Mouse (Mus musculus): ENCODE measurements around the gene Efhd1.

Gene Efhd1

DNA sequence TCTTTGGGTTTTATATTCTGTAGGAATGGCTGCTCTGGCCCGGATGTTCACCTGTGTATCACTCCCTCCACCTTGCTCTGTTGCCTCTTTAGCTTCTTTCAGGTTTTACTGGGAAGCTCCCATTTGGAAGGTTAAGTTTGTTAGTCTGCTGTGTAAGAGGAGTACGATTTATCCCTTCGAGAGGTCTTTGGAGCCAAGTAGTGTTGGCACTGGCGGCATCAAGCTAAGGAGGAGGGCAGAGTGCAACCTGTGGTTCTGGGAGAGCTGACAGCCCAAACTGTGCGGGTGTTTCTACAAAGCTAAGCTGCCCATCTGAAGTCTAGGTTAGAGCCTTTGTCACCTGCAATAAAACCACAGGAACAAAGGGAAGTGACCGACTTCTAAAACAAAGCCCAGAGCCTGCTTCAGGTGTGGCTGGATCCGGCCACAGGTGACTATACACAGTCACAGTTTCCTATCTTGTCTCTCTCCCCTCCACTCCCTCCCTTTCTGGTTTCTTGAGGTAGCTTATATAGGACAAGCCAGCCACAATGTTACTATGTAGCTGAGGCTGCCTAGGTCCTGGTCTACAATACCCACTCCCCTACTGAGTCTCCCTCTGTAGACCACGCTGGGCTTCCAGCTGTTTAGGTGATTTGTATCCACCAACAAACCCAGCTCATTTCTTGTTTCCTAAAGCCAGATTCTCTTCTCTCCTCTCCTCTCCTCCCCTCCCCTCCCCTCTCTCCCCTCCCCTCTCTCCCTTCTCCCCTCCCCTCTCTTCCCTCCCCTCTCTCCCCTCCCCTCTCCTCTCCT is 2.3 kb downstream of the Efhd1 start:
- ATAC-seq (ENCODE audit: insufficient number of reproducible peaks, low FRiP score, low TSS enrichment): no peak

DNA sequence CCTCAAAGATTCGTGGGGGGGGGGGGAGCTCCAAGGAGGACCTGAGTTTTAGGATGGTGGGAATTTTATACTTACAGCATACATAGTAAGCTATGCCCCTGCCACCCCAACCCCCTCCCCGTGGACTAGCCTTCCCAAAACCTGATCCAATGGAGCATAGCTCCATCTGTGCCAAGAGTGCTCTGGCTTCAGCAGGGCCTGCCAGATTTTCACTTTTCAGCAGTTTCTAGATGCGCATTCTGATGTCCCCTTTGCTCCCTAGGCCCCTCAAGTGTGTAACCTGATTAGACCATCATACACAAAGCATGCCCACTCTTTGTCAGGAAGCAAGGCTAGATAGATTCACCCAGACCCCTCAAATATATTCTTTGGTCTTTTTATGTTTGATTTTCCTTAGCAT is 6.0 kb downstream of the Efhd1 start:
- no peak for ATAC-seq (ENCODE audit: insufficient number of reproducible peaks, low FRiP score, low TSS enrichment)

DNA sequence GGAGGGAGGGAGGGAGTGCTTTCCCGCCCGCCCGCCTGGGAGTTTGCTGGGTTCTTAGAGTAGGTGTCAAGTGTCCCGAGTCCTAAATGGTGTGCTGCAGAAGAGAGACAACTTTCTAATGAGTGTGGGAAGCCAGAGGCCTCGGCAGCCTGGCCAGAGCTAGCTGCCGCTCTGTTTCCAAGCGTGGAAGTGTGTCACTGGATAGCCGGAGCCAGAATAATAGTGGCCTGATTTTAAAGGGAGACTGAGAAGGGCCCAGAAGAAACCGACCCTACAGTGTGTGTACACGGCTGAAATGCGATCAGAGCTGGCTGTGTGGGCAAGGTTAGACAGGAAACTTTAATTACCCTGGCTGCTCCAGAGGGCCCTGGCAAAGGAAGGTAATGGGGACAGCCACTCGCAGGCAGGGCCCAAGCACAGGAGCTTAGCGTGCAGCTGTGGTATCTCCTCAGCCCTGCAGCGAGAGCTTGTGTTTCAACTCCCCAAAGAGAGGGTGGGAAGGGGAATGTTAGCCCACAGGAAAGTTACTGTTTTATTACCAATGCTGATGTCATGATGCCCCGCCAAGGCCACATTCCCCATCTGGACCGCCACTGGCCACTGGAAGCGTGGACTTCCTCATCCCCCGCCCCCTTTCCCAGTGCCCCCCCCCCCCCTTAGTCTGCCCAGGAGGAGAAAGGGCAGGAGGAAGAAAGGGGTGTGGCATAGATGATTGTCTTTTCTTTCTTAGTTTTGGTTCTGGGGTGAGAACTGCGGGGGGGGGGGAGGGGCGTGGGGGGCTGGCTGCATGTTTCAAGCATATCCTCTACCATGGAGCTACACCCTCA is 6.7 kb downstream of the Efhd1 start:
- no peak; the same call in 1 of the 2 replicates for ATAC-seq (ENCODE audit: insufficient number of reproducible peaks, low FRiP score, low TSS enrichment)

DNA sequence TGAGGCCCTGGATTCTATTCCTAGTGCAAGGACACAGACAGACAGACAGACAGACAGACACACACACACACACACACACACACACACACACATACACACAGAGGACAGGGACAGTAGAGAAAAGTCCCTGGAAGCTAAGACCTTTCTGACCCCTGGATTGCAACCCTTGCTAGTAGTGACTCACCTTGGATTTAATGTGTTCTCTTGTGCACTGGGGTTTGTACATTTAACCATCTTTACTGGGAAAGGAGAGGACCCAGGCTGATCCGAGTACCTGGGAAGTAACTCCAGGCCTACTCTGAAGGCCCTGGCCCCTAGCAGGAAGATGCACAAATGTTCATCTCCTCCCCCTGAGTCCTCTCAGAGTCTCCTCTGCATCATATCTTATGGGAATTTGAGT is 7.4 kb downstream of the Efhd1 start:
- ATAC-seq (ENCODE audit: insufficient number of reproducible peaks, low FRiP score, low TSS enrichment): no peak

DNA sequence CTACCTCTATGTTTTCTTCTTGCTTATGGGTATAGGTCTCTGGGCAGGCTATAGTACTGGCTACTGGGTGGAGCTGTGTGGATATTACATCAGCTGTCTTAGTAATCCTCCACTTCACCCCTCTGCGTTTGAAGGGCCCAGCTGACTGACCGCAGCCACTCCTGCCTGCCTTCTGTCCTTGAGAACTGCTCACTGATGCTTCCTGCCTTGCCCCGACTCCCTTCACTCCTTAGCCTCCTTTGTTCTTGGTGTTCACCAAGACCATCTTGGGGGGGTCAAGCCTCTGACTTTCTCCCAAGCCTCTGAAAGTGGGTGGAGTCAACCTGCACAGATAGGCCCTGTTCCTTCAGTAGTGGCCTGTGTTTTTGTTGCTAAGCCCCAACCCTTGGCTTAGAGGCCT is 8.3 kb downstream of the Efhd1 start:
- no peak for ATAC-seq (ENCODE audit: insufficient number of reproducible peaks, low FRiP score, low TSS enrichment)

DNA sequence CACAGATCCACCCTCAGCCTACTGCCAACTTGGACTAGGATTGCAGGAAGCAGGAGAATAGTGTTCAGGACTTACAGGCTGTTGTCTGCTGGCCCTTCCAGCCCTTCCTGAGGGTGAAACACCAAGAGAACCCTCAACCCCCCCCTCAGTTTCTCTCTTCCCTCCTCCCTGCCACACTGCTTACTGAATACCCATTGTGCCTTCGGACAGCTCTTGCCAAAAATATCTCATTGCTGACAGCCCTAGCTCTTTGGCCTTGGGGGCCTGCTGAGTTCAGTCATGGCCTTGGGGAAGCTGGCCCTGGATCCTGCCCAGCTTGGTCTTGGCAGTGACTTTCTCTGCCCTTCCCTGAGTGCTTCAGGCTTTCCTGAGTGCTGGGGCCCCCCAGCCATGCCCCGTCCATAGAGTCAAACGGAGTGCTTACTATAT is 9.4 kb downstream of the Efhd1 start:
- ATAC-seq (ENCODE audit: insufficient number of reproducible peaks, low FRiP score, low TSS enrichment): peak; percentile 78

DNA sequence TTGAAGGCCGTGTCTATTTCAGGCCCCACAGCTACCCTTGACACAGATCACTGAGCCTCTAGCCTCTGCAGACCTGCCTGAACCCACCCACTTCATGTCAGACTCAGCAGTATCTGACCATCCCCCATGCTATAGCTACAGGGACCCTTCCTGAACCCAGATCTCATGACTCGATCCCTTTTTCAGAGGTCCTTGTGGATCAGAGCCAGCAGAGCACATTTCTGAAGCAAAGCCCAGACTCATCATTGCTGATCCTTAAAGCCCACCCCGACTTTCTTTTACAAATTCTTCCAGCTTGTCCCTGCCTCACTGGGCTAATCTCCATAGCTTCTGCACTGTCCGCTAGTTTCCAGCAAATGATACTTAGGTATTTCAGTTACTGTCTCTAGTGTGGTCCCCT is 10.0 kb downstream of the Efhd1 start:
- no peak for ATAC-seq (ENCODE audit: insufficient number of reproducible peaks, low FRiP score, low TSS enrichment)

DNA sequence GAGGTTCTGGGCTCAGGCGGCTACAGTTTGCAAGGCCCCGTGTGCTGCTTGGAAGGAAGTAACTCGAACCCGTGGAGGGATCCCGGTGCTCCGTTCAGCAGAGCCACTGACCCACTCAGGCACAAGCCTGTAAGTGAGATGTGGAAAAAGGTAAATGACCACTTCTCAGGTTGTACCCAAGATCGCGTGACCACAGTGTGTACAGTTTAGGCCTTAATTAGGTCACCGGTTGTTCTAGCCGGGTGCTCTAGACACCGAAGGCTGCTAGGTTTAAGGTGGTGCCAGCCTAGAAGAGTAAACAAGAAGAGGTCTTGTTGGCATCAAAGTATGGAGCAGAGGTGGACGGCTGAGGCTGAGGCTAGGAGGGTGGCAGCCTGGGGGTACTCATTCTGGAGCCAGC is 11.0 kb downstream of the Efhd1 start:
- no peak for ATAC-seq (ENCODE audit: insufficient number of reproducible peaks, low FRiP score, low TSS enrichment)

DNA sequence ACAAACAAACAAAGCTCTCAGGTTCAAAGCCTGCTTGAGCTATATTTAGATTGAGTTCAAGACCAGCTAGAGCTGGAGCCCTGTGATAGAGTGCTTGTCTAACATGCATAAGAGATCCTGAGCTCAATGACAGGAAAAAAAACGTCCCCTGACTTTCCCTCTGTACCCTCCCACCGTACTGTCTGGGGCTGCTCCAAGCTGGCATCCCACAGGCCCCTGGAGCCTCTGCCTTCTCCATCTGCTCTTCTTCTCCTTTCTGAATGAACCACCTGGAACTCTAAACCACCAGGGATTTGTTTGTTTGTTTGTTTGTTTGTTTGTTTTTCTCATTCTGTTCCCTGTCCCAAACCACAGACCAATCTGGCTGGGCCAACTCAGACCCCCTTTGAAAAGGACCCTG is 11.9 kb downstream of the Efhd1 start:
- ATAC-seq (ENCODE audit: insufficient number of reproducible peaks, low FRiP score, low TSS enrichment): no peak

DNA sequence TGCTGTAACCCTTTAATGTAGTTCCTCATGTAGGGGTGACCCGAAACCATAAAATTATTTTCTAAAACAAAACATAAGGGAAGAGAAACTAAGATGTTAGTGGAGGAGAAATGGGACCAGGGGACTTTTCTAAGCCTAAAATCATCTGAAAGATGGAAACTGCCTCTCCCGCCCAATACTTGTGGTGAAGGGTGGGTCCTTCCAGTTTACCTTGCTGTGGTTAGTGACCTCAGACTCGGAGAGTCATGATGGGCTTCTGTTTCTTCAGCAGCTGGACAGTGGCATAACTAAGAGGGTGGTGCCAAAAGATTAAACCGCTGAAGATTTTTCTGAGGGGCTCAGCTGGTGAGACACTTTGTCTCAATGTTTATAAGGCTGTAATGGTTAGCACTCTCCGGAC is 16.1 kb downstream of the Efhd1 start:
- ATAC-seq (ENCODE audit: insufficient number of reproducible peaks, low FRiP score, low TSS enrichment): no peak

DNA sequence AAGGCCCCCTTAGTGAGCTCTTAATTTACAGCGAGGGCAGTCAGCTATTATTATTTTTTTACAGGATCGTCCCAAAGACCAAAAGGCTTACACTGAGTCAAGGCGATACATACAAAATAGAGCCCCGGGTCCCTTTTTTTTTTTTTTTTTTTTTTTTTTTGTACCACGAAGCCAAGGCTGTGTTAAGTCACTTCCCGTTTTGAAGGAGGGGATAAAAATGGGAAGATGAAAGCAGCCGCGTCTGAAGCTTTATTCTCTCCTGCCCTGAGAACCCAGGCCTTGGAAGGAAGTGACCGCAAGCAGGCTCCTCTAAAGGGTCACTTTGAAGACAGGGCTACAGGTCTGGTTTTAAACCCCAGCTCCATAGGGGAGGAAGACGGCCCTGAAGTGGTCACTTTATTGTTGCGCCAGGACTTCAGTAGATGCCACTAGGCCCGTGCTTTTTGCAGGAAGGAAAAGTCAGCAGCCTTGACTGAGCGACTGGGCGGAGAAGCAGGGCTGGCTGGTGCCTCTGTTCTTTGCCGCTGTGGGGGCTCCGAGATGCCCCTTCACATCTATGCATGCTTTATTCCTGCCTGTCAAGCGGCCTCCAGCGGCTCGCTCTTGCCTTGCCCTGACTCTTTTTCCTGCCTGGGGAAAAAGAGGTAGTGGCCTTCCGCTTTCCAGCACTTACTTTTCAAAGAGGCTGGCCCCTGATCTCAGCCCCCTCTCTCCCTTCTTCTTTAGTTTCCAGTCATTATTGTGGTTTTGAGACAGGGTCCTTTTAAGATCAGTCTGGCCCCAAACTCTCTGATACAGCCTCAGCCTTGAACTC is 17.6 kb downstream of the Efhd1 start:
- ATAC-seq (ENCODE audit: insufficient number of reproducible peaks, low FRiP score, low TSS enrichment): no peak

DNA sequence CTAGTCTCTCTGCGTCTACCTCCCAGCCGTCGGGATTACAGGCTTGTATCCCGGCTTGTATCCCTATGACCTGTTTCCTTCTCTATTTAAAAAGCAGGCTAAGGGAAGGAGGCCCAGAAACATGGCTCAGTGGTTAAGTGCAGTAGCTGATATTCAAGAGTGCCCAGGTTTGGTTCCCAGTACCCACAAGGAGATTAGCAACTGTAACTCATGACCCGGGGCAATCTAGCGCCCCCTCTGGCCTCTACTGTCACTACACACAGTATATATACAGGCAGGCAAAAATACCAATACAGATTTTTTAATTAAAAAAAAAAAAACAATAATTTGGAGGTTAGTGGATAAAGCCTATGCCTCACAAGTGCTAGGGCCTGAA is 18.2 kb downstream of the Efhd1 start:
- ATAC-seq (ENCODE audit: insufficient number of reproducible peaks, low FRiP score, low TSS enrichment): no peak

DNA sequence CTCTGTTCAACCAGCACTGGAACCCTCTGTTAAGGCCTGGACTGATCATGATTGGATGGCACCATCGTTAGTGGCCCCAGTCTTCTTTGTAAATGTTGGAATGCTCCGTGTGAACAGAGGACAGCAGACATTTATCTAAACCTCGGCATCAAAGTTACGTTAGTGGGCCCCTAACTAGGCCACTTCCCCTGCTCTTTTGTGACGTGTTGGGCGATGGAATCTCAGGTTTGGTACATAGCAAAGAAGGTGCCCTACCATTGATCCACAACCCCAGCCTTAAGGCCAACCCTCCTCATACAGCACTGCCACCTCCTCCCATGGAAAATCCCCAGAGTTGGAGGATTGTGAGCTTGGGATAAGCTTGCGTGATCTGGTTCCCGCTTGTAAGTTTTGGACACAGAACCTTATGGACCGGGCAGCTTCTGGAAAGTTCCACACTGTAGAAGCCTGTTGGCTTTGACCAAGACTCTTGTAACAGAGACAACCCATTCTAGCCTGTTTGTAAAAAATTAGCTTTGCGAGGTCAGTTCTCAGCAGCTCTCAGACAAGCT is 19.3 kb downstream of the Efhd1 start:
- ATAC-seq (ENCODE audit: insufficient number of reproducible peaks, low FRiP score, low TSS enrichment): no peak

DNA sequence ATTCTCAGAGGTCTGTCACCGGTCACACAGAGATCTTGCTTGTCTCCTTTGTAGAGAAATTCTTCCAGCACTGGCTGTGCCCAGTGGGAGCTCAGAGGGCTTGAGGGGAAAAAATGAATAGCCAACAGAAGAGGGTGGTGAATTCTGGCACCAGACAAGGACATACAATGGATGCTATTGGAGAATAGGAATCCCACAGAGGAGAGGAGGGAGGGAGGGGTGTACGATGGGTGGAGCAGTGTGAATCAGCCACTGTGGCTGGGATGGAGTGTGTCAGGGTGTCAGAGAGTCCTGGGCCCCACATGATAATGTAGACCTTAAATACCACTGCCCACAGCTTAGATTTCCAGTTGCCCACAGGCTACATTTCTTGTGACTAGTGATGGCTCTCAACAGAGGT is 22.9 kb downstream of the Efhd1 start:
- ATAC-seq (ENCODE audit: insufficient number of reproducible peaks, low FRiP score, low TSS enrichment): no peak

DNA sequence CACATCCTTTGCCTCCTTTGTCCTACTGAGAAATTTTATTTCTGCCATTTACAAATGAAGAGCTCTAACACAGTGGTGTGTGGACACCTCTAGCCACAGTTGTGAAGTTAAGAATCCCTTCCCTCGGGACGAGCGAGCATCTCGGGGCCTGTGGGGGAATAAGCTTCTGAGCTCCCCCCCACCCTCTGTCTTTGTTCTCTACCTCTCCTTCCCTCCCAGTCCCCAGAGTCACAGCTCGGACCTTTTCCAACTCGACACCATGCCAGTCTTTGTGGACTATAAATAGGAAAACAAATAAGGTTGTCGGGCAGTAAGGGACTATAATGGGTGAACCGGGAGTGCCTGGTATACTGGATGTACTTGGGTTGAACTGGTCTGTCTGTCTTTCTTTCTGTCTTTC is 27.3 kb downstream of the Efhd1 start:
- no peak for ATAC-seq (ENCODE audit: insufficient number of reproducible peaks, low FRiP score, low TSS enrichment)

DNA sequence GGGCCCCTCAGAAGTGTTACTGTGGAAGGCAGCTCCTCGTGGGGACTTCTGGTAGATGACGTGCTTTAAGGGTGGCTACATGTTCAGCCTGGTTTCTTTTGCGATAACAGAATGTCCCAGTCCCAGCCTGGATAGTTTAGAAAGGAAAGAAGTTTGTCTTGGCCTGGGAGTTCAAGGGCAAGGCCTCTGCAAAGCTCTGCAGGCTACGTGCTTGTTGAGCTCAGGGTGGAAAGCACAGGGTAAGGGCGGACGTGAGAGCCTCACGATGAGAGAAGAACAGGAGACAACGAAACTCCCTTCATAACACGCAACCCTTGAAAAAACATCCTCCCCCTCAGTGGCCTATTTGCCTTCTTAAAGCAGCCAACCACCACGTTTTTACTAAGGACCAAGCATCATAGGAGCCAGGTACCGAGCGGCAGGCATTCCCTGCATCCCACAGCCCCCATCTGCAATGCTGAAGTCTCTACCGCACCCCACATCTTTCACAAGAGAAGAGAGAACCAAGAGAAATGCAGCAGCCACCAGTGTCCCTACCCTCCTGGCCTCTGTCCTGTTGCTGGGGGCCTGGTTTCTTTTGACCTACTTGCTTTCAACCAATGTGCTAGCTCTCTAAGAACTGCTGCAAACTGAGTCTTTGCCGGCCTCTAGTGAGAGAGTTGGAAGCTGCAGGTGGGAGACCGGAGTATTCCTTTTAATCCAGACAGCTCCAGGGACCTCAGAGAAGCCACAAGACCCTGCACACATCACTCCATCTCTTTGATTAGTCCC is 28.4 kb downstream of the Efhd1 start:
- ATAC-seq (ENCODE audit: insufficient number of reproducible peaks, low FRiP score, low TSS enrichment): peak; percentile 58; the same call in 1 of the 2 replicates

DNA sequence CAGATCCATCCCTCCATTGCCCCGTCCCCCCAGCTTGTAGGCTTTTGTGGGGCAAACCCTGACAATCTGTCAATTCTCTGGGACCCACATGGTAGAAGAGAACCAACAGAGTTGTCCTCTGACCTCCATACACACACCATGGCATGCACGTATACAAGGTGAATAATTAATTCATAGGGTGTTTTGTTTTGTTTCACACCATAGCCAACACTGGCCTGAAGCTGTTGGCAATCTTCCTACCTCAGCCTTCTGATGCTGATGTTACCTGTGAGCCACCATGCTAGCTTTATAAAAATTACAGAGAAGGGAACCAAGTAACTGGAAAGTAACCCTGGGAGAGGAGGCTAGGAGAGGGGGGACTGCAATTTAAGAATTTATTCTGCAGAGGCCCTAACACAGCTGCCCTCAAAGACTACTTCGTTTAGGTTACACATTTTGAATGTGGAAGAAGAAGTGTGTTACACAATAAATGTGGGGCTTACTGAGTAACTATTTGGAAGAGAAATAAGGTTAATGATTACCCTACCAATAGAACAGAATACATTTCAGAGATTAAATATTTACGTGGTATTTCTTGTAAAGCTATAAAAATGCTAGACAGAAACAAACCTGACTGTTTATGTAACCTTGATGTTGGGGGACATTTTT is 30.0 kb downstream of the Efhd1 start:
- no peak for ATAC-seq (ENCODE audit: insufficient number of reproducible peaks, low FRiP score, low TSS enrichment)

DNA sequence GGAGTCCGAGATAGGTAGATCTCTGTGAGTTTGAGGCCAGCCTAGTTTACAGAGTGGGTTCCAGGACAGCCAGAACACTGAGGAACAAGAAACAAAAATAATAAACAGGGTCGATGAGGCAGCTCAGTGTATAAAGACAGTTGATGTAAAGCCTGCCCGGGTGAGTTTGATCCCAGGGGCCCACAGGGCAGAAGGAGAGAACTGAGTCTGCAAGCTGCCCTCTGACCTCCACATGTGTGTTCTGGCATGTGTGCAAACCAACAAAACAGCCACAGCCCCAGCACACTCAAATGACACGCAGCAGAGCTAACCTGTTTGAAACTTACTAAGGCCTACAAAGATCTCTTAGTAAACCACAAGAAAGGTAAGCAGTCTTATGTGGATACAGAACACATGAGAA is 30.8 kb downstream of the Efhd1 start:
- no peak for ATAC-seq (ENCODE audit: insufficient number of reproducible peaks, low FRiP score, low TSS enrichment)

DNA sequence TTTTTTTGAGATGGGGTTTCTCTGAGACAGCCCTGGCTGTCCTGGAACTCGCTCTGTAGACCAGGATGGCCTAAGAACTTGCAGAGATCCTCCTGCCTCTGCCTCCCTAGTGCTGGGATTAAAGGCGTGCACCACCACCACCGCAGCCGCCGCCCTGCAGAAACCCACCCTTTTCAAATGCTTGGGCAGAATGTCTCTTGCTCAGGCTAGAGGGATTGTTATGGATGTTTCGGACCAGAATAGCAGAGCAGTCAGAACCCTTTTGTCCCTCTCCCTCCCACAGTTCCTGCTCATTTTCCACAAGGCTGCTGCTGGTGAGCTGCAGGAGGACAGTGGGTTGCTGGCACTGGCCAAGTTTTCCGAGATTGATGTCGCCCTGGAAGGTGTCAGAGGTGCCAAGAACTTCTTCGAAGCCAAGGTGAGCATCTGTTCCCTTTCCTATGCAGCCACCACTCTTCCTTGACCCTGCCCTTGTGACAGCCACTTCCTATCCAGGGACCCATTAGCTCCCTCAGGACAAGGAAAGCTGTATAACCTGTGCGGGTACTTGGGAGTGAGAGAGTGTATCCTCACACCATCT is 33.3 kb downstream of the Efhd1 start:
- no peak for ATAC-seq (ENCODE audit: insufficient number of reproducible peaks, low FRiP score, low TSS enrichment)

All from cerebellum, adult (tissue).